Mouse (Mus musculus): ENCODE measurements at regions not wholly inside any gene's neighbourhood (a gene's known extent, or its start where the extent isn't known, plus 50 kb on each side); places are given as distances from the start of the nearest gene placed in this dataset.

DNA sequence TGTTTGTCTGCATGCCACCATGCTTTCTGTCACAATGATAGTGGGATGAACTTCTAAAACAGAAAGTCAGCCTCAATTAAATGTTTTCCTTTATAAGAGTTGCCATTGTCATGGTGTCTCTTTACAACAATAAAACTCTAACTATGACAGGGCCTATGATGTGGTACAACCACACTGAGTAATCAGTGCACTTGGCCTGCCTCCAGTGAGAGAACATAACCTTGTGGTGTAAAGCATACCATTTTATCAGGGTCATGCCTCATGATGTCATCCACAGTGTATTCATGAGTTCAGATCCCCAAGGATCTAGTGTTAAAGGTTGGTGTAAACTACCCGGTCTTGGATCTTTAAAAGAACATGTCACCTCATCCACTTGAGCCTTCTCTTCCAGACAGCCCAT, 255.9 kb downstream of the Pla2g4a start:
- H3K9me3 ChIP-seq (ENCODE audit: control insufficient read depth, low read length) = no peaks in the 10 kb centered on the region
- H3K36me3 ChIP-seq (ENCODE audit: control insufficient read depth, insufficient read depth, low read length) = no peaks in the 10 kb centered on the region
- no peak overlapping the region for H3K27ac ChIP-seq (ENCODE audit: low read depth, low read length)
- WGBS = 85% methylated on average over 1 of the region's 1 CpGs
- no peak overlapping the region for H3K4me2 ChIP-seq
- H3K9ac ChIP-seq (ENCODE audit: low read length) = no peak overlapping the region
- no peak for ATAC-seq (ENCODE audit: low FRiP score)
- H3K4me1 ChIP-seq (ENCODE audit: control insufficient read depth, insufficient read depth, low read length) = no peaks in the 10 kb centered on the region
- no peak overlapping the region for H3K4me3 ChIP-seq (ENCODE audit: low read depth, low read length)
- DNase-seq (ENCODE audit: low spot score, missing footprints) = no peak
- no peaks in the 10 kb centered on the region for H3K27me3 ChIP-seq (ENCODE audit: control insufficient read depth, insufficient read depth, low read length)

DNA sequence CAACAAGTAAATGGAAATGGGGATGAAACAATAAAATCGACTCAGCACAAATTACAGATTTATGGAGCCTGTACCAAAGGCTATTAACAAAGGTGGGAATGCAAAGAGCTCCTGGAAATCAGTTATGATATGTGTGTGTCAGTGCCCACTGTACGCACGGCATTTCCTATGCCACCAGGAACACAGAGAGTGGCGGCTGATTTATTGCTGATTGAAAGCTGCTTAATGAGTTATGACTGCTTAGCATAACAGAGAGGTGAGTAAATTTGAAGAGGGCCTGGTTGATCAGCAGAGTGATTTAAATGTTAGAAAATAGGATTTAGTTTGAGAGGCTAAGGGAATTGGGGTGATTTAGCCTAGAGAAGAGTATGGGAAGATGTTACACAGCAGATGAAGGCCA, 261.7 kb downstream of the Pla2g4a start:
- no peak overlapping the region for H3K9ac ChIP-seq (ENCODE audit: low read length)
- ATAC-seq (ENCODE audit: low FRiP score) = peak; percentile 54; the same call in 1 of the 2 replicates
- H3K4me2 ChIP-seq = no peak overlapping the region
- DNase-seq (ENCODE audit: low spot score, missing footprints) = no peak
- no peaks in the 10 kb centered on the region for H3K27me3 ChIP-seq (ENCODE audit: control insufficient read depth, insufficient read depth, low read length)
- no peak overlapping the region for H3K27ac ChIP-seq (ENCODE audit: low read depth, low read length)
- no peak overlapping the region for H3K4me3 ChIP-seq (ENCODE audit: low read depth, low read length)
- 88% methylated on average over 4 of the region's 4 CpGs for WGBS
- H3K4me1 ChIP-seq (ENCODE audit: control insufficient read depth, insufficient read depth, low read length) = no peaks in the 10 kb centered on the region
- H3K9me3 ChIP-seq (ENCODE audit: control insufficient read depth, low read length) = no peaks in the 10 kb centered on the region
- no peaks in the 10 kb centered on the region for H3K36me3 ChIP-seq (ENCODE audit: control insufficient read depth, insufficient read depth, low read length)

DNA sequence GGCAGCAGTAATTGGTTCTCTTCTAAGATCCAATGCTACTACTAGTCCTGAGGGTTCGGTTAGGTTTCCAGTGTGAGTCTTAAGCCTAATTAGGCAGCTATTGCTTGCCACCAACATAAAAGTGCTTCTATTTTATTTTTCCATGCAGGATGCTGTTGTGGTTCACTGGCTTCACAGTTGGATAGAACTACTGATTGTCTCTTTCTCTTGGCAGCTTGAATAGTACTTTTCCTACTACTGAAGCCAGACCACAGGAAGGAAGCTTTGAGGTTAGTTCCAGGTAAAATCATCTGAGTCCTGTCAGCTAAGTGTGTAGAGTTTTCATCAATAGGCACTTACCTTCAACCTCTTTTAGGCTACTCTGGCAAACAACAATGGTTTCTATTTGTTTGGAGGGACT, 286.9 kb downstream of the Pla2g4a start:
- H3K9ac ChIP-seq (ENCODE audit: low read length) = no peak overlapping the region
- no peaks in the 10 kb centered on the region for H3K27me3 ChIP-seq (ENCODE audit: control insufficient read depth, insufficient read depth, low read length)
- no peak overlapping the region for H3K4me2 ChIP-seq
- H3K36me3 ChIP-seq (ENCODE audit: control insufficient read depth, insufficient read depth, low read length) = no peaks in the 10 kb centered on the region
- ATAC-seq (ENCODE audit: low FRiP score) (no peak), DNase-seq (ENCODE audit: low spot score, missing footprints) (no peak)
- WGBS = 81% methylated on average over 1 of the region's 1 CpGs
- no peaks in the 10 kb centered on the region for H3K4me1 ChIP-seq (ENCODE audit: control insufficient read depth, insufficient read depth, low read length)
- no peaks in the 10 kb centered on the region for H3K9me3 ChIP-seq (ENCODE audit: control insufficient read depth, low read length)
- H3K4me3 ChIP-seq (ENCODE audit: low read depth, low read length) = no peak overlapping the region
- H3K27ac ChIP-seq (ENCODE audit: low read depth, low read length) = no peak overlapping the region

DNA sequence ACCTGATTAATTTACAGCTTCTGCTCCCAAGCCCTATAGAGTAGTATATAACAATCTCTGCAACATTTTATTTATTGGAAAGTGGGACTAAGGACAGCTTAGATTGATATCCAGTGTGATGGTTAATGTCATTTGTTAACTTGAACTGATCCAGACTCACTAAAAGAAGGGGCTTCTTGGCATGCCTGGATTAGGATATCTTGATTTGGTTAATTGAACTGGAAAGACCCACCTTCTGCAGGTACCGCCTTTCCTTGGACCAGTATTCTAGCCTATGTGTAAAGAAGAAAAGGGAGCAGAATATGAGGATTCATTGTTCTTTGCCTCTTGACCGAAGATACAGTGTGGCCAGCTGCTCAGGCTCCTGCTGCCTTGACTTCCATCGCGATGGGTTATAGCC, 288.5 kb downstream of the Pla2g4a start:
- Histone ChIP-seq H3K9me3 (ENCODE audit: control insufficient read depth, low read length) (no peaks in the 10 kb centered on the region), H3K27ac (ENCODE audit: low read depth, low read length) (no peak overlapping the region), H3K4me1 (ENCODE audit: control insufficient read depth, insufficient read depth, low read length) (no peaks in the 10 kb centered on the region), H3K4me2 (no peak overlapping the region), H3K4me3 (ENCODE audit: low read depth, low read length) (no peak overlapping the region), H3K36me3 (ENCODE audit: control insufficient read depth, insufficient read depth, low read length) (no peaks in the 10 kb centered on the region), H3K27me3 (ENCODE audit: control insufficient read depth, insufficient read depth, low read length) (no peaks in the 10 kb centered on the region), H3K9ac (ENCODE audit: low read length) (no peak overlapping the region)
- WGBS = 92% methylated on average over 4 of the region's 4 CpGs
- ATAC-seq (ENCODE audit: low FRiP score) = no peak
- DNase-seq (ENCODE audit: low spot score, missing footprints) = no peak

DNA sequence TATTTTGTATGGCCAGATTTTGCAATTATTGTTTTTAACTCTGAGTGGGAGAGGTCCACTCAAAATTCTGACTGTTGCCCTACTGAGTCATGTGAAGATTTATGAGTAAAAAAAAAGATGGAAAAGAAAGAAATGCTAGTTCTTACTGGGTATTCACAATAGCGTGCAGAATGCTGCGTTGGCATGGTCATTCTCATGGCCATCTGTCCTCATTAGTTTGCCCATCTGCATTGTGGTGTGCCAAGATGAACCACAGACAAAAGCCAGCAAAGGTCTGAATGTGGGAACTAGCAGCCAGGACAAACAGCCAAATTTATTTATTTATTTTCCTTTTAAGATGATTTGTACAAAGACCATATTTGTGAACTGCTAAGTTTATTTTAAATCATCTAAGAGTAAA, 289.0 kb downstream of the Pla2g4a start:
- no peaks in the 10 kb centered on the region for H3K36me3 ChIP-seq (ENCODE audit: control insufficient read depth, insufficient read depth, low read length)
- H3K4me1 ChIP-seq (ENCODE audit: control insufficient read depth, insufficient read depth, low read length) = no peaks in the 10 kb centered on the region
- no peak overlapping the region for H3K4me2 ChIP-seq
- no peak overlapping the region for H3K9ac ChIP-seq (ENCODE audit: low read length)
- ATAC-seq (ENCODE audit: low FRiP score) (no peak), DNase-seq (ENCODE audit: low spot score, missing footprints) (no peak)
- WGBS = 87% methylated on average over 2 of the region's 2 CpGs
- no peak overlapping the region for H3K4me3 ChIP-seq (ENCODE audit: low read depth, low read length)
- H3K27ac ChIP-seq (ENCODE audit: low read depth, low read length) = no peak overlapping the region
- H3K9me3 ChIP-seq (ENCODE audit: control insufficient read depth, low read length) = no peaks in the 10 kb centered on the region
- no peaks in the 10 kb centered on the region for H3K27me3 ChIP-seq (ENCODE audit: control insufficient read depth, insufficient read depth, low read length)

DNA sequence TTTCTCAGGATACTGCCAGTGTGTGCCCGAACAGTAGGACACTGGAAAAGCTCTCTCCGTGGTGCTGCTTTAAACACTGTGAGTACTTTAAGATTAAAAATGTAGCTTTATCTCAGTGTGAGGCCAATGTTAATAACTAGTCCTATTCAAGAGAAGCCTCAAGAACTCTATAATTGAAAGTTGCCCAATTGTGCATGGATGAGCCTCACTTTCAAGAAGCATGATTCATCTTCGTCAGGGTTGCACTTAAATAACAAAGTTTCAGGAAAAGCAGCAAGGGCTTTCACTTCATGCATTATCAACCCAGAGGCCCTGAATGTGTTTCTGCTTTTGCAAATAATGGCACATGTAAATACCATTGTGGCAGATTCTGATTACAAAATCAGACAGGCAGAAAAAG, 290.0 kb downstream of the Pla2g4a start:
- ATAC-seq (ENCODE audit: low FRiP score) (no peak), DNase-seq (ENCODE audit: low spot score, missing footprints) (no peak)
- H3K27ac ChIP-seq (ENCODE audit: low read depth, low read length) = no peak overlapping the region
- H3K4me2 ChIP-seq = no peak overlapping the region
- no peaks in the 10 kb centered on the region for H3K27me3 ChIP-seq (ENCODE audit: control insufficient read depth, insufficient read depth, low read length)
- no peaks in the 10 kb centered on the region for H3K36me3 ChIP-seq (ENCODE audit: control insufficient read depth, insufficient read depth, low read length)
- no peak overlapping the region for H3K4me3 ChIP-seq (ENCODE audit: low read depth, low read length)
- H3K9ac ChIP-seq (ENCODE audit: low read length) = no peak overlapping the region
- H3K4me1 ChIP-seq (ENCODE audit: control insufficient read depth, insufficient read depth, low read length) = no peaks in the 10 kb centered on the region
- WGBS = 59% methylated on average over 3 of the region's 3 CpGs
- no peaks in the 10 kb centered on the region for H3K9me3 ChIP-seq (ENCODE audit: control insufficient read depth, low read length)

Data from midbrain, embryonic 11.5 days (tissue).